Mouse (Mus musculus) testis, adult 2 months (tissue): ENCODE measurements around the gene Cfap43.

Experiments
- CTCF ChIP-seq: fragments of 200-500 bp; IDR thresholded peaks from 2 replicates; pipeline ENCODE4 v1.5.1; 2012; ENCODE audit warnings: low read depth, mild to moderate bottlenecking, inconsistent platforms, low read length, moderate library complexity; ENCODE audit not compliant: control insufficient read depth, insufficient read depth, insufficient replicate concordance
- POLR2A ChIP-seq: fragments of 200-500 bp; IDR thresholded peaks from 2 replicates; pipeline ENCODE4 v1.6.1; 2012; ENCODE audit warnings: low read depth, mild to moderate bottlenecking, inconsistent platforms, low read length, moderate library complexity; ENCODE audit not compliant: control insufficient read depth

GRCm38 (mm10) chr19:47864051-47864450 lies 55.0 kb downstream of the Cfap43 start:
- TF ChIP-seq POLR2A: no peak
- TF ChIP-seq CTCF: no peak
